Mouse (Mus musculus) intestine, postnatal 0 days (tissue): ENCODE results near the gene Acot7. TPM values are rescaled to one million over a fixed set of nuclear protein-coding genes. Genes with fewer than 3 reads are reported as not detected.

Source experiments
- ATAC-seq: fragments of 200-750 bp; cut with Nextera tagmentation; 2 replicates; pipeline ENCODE4 v1.8.0; 2017; ENCODE audit warnings: mild to moderate bottlenecking, moderate TSS enrichment, moderate library complexity
- H3K27ac ChIP-seq: fragments of 300-500 bp; sonication (generic); 2 replicates; pipeline ENCODE4 v1.5.1; 2014; ENCODE audit warnings: mild to moderate bottlenecking, low read depth, low read length, moderate library complexity
- H3K27me3 ChIP-seq: fragments of 300-500 bp; sonication (generic); replicated peaks from 2 replicates; pipeline ENCODE4 v1.6.1; 2014; ENCODE audit warnings: low read length, mixed read lengths; ENCODE audit not compliant: control insufficient read depth, insufficient read depth
- H3K36me3 ChIP-seq: fragments of 300-500 bp; sonication (generic); 2 replicates; pipeline ENCODE4 v1.6.1; 2014; ENCODE audit warnings: mild to moderate bottlenecking, moderate library complexity; ENCODE audit not compliant: control insufficient read depth, insufficient read depth
- H3K4me1 ChIP-seq: fragments of 300-500 bp; sonication (generic); replicated peaks from 2 replicates; pipeline ENCODE4 v1.6.1; 2014; ENCODE audit warnings: antibody characterized with exemption, low read length, mixed read lengths; ENCODE audit not compliant: control insufficient read depth, insufficient read depth
- H3K4me2 ChIP-seq: fragments of 300-500 bp; sonication (generic); replicated peaks from 2 replicates; pipeline ENCODE4 v1.6.1; 2014; ENCODE audit warnings: low read depth, mild to moderate bottlenecking, moderate library complexity
- H3K4me3 ChIP-seq: fragments of 300-500 bp; sonication (generic); 2 replicates; pipeline ENCODE4 v1.5.1; 2014; ENCODE audit warnings: low read depth, low read length
- H3K9ac ChIP-seq: fragments of 300-500 bp; sonication (generic); 2 replicates; pipeline ENCODE4 v1.6.1; 2014; ENCODE audit warnings: mild to moderate bottlenecking, low read depth, low read length
- H3K9me3 ChIP-seq: fragments of 300-500 bp; sonication (generic); 2 replicates; pipeline ENCODE4 v1.6.1; 2016; ENCODE audit warnings: mixed run types; ENCODE audit not compliant: control insufficient read depth
- CTCF ChIP-seq: sonication (generic); IDR thresholded peaks from 2 replicates; pipeline ENCODE4 v1.5.1; 2016; ENCODE audit warnings: low read depth, mild to moderate bottlenecking, control low read depth, antibody characterized with exemption, moderate library complexity
- WGBS: fragments of 180-500 bp; shearing (Covaris S2); extraction: QIAGEN DNeasy Blood & Tissue Kit; methylation state at CpG from one replicate; pipeline ENCODE4 v1.1.7; 2014; 5-methylcytosine and 5-hydroxymethylcytosine counted together
- polyA plus RNA-seq: library from polyadenylated mRNA; unstranded; fragments of >200 nt; fragmentation: Nextera tagmentation; extraction: Ambion mirVana; gene quantifications from 2 replicates; pipeline ENCODE4 v1.2.1, GENCODE M21; 2015

Gene Acot7
- polyA plus RNA-seq, 1 experiment from 2014 or later = 28.7 TPM

DNA sequence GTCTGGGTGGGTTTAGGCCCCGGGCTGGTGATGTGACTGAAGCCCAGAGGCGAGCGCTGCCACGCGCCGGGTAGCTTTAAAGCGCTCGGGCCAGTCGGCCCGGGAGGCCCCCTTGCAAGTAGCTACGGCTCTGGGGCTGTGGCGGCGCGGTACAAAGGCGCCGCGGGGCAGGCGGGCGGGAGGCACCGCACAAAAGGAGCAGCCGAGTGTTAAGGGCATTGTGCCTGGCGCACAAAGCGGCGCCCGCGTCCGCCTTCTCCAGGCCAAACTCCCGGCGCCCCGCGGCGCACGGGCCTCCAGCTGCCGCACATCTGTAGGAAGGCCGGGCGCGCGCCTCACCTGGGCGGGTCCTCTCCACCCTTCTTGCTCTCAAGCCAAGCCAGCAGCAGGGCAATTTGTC lies 112.5 kb downstream of the Acot7 start:
- no peak overlapping the region for H3K9ac ChIP-seq
- H3K36me3 ChIP-seq = no peaks in the 10 kb centered on the region; the same call in 1 of the 2 replicates
- peaks cover 68% of the 10 kb centered on the region for H3K27me3 ChIP-seq
- no peaks in the 10 kb centered on the region for H3K4me1 ChIP-seq
- no peak overlapping the region for H3K27ac ChIP-seq
- TF ChIP-seq CTCF = no peak
- no peaks in the 10 kb centered on the region for H3K9me3 ChIP-seq
- ATAC-seq = no peak
- H3K4me3 ChIP-seq = peak overlapping the region; percentile 11; the same call in 1 of the 2 replicates
- under 1% methylated on average over 30 of the region's 39 CpGs for WGBS
- H3K4me2 ChIP-seq = peak overlapping the region; percentile 43

DNA sequence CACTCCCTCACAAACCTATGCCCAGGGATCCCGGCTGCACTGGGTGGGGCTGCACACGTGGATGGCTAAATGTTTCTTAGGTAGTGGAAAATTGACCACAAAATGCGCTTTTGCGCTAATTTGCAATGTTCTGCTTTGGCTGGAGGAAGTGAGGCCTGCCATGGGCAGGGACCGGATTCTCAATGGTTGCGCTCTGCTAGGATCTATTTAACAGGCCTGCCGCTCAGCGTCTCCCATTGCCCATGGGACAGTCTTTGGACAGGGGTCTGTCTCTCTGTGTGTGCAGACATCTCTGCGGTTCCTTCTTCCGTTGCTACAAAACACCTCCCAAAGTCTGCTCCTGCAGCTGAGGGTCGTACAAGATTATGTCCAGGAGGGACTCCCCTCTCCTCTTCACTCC lies 113.1 kb downstream of the Acot7 start:
- Histone ChIP-seq H3K4me1 (no peaks in the 10 kb centered on the region), H3K27ac (no peak overlapping the region), H3K36me3 (no peaks in the 10 kb centered on the region; the same call in 1 of the 2 replicates), H3K4me2 (no peak overlapping the region), H3K9me3 (no peaks in the 10 kb centered on the region), H3K4me3 (no peak overlapping the region), H3K27me3 (peaks cover 63% of the 10 kb centered on the region), H3K9ac (no peak overlapping the region)
- 38% methylated on average over 11 of the region's 11 CpGs for WGBS
- no peak for ATAC-seq
- TF ChIP-seq CTCF = no peak

DNA sequence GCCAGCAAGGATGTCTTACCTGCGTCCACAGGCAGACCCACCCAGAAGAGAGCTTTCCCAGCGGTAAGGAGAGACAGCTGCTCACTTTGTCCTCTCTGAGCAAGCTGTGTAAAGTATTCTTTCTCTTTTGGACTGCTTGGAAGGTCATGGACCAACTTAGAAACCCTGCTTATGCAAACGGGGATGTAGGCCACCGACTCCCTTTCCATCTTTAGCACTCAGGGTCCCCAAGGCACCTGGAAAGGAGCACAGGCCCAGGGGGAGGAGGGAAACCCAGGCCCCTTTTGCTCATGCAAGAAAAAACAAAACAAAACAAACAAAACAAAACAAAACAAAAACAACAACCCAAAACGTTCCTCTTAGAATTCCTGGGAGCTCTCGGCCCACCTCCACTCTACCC lies 113.6 kb downstream of the Acot7 start, which contains the start of gene Hes3:
TSS of gene Hes3 (minus strand) at position 101 of the 400 bp plus-strand sequence.
- no peak for TF ChIP-seq CTCF
- H3K4me1 ChIP-seq = no peaks in the 10 kb centered on the region
- H3K9ac ChIP-seq = no peak within 1 kb of the TSS
- H3K9me3 ChIP-seq = no peaks in the 10 kb centered on the region
- H3K4me3 ChIP-seq = peak within 1 kb of the TSS; percentile 11; the same call in 1 of the 2 replicates
- H3K27me3 ChIP-seq = peaks cover 58% of the 10 kb centered on the region
- WGBS = 49% methylated on average over 6 of the region's 6 CpGs
- ATAC-seq = no peak
- no peaks in the 10 kb centered on the region; the same call in 1 of the 2 replicates for H3K36me3 ChIP-seq
- H3K4me2 ChIP-seq = peak within 1 kb of the TSS; percentile 43
- H3K27ac ChIP-seq = no peak within 1 kb of the TSS

DNA sequence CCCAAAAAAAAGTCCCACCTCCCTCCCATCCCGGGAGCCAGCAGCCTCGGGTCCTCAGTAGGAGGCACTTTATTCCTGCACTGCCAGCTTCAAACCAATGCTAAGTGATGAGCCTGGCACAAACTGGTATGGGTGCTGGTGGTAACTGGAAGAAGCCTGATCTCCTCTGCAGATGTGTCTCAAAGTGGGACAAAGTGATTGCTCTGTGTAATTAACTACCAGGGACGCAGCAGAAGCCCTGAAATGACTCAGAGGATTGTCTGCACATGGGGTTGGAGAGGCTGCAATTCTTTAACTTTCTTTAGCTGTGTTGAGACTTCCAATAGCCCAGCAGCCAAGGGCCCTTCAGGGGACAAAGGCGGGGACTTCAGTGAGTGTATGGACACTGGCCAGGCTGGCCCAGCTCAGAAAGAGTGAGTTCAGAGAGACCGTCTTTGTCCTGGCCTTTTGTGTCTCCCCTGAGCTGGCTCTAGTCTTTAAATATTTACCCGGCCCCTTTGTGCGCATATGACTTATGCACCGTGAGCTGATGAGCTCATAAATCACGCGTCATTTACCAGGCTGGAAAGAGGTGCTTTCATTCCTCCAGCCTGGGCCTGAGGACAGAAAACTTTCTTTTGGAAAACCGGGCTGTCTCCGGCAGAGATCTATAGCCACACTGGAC lies 114.3 kb downstream of the Acot7 start:
- Histone ChIP-seq H3K27me3 (peaks cover 51% of the 10 kb centered on the region), H3K36me3 (no peaks in the 10 kb centered on the region; the same call in 1 of the 2 replicates), H3K27ac (no peak overlapping the region), H3K4me1 (no peaks in the 10 kb centered on the region), H3K4me2 (no peak overlapping the region), H3K4me3 (no peak overlapping the region), H3K9ac (no peak overlapping the region), H3K9me3 (no peaks in the 10 kb centered on the region)
- WGBS = 19% methylated on average over 12 of the region's 12 CpGs
- no peak for TF ChIP-seq CTCF
- no peak for ATAC-seq

DNA sequence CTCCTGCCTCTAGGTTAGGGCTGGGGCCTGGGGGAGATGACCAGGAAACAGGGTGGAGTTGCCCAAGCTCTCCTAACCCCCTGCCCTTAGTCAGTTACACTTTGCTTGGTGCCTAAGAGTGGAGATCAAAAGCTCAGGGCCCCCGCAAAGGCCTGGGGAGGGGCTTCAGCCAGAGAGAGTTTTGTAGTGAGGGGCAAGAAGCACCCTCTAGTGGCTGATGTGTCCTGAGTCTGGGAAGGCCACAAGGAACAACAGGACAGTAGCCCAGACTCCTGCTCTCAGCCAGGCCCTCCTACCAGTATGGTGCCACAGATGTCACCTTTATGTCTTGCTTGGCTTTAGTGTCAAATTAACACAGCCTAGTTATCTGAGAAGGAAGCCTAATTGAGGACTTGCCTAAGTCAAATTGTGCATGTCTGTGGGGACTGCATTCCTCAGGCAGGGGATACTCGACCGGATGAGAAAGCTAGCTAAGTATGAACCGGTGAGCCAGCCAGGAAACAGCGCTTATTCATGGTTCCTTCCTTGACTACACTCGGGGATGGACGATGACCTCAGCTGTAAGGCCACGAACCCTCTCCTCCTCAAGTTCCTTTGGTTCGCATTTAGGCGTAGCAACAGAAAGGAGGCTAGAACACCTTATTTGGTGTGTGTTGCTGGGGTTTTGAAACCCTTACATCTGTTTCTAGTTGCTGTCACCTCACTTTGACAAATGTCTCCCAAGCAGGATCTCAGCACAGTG lies 116.4 kb downstream of the Acot7 start:
- peak; percentile 43 for TF ChIP-seq CTCF
- H3K4me2 ChIP-seq = no peak overlapping the region
- no peaks in the 10 kb centered on the region; the same call in 1 of the 2 replicates for H3K36me3 ChIP-seq
- 58% methylated on average over 10 of the region's 10 CpGs for whole genome bisulfite sequencing
- no peak overlapping the region for H3K9ac ChIP-seq
- no peaks in the 10 kb centered on the region for H3K9me3 ChIP-seq
- no peak overlapping the region for H3K27ac ChIP-seq
- ATAC-seq = no peak
- peaks cover 5% of the 10 kb centered on the region for H3K4me1 ChIP-seq
- H3K27me3 ChIP-seq = peaks cover 36% of the 10 kb centered on the region
- H3K4me3 ChIP-seq = no peak overlapping the region

DNA sequence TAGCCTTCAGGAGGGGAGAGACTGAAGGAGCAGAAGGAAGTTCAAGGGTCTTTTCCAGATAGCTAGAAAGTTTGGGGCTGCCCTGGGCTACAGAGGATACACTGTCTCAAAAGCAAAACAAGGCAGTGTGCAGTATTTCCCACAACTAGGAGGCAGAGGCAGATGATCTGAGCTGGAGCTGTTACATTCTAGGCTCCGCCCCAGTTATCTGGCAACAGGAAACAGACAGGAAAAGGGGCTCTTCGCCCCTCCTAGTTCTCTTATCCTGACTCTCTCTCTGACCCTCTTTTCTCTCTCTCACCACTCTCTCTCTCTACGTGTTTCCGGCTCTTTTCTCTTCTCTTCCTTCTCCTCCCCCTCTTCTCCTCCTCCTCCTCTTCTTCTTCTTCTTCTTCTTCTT lies 118.0 kb downstream of the Acot7 start:
- H3K36me3 ChIP-seq = 0 out of 2 replicates have a peak, but pooled peaks cover 9% of the 10 kb centered on the region
- WGBS = 18% methylated on average over 4 of the region's 4 CpGs
- no peak overlapping the region for H3K9ac ChIP-seq
- TF ChIP-seq CTCF = no peak
- peaks cover 5% of the 10 kb centered on the region for H3K4me1 ChIP-seq
- no peak overlapping the region for H3K4me3 ChIP-seq
- peaks cover 22% of the 10 kb centered on the region for H3K27me3 ChIP-seq
- no peak for ATAC-seq
- no peak overlapping the region for H3K27ac ChIP-seq
- no peaks in the 10 kb centered on the region for H3K9me3 ChIP-seq
- no peak overlapping the region; the same call in 1 of the 2 replicates for H3K4me2 ChIP-seq
